Mouse (Mus musculus) CH12.LX (cell line): ENCODE data around the gene Fam178b. TPM values are rescaled to one million over a fixed set of nuclear protein-coding genes. Genes with fewer than 3 reads are reported as not detected.
A peak's percentile ranks its signal among the peaks of the same experiment; 100 is the strongest.

Experiments
- DNase-seq: peaks from one replicate; pipeline ENCODE4 v3.0.0-alpha.2; 2013; ENCODE audit errors: extremely low read depth
- H3K27ac ChIP-seq: 2 replicates; pipeline ENCODE4 v1.5.1; 2012; ENCODE audit warnings: low read depth, mild to moderate bottlenecking, control low read depth, moderate library complexity; ENCODE audit not compliant: insufficient read depth
- H3K27me3 ChIP-seq: replicated peaks from 2 replicates; pipeline ENCODE3; 2012; ENCODE audit warnings: inconsistent platforms
- H3K36me3 ChIP-seq, 2 experiments: replicated peaks in 1 of 2; 2 replicates each; pipeline versions ENCODE3 to v1.6.1; 2012; ENCODE audit warnings: inconsistent platforms in 1 of 2, low read length in 1 of 2, mild to moderate bottlenecking in 1 of 2, mixed read lengths in 1 of 2, moderate library complexity in 1 of 2; ENCODE audit not compliant: control insufficient read depth in 1 of 2, insufficient read depth in 1 of 2
- H3K4me1 ChIP-seq, 2 experiments: 2 replicates each; pipeline ENCODE4 v1.6.1; 2012; ENCODE audit warnings: inconsistent platforms in 1 of 2, moderate library complexity in 1 of 2; ENCODE audit not compliant: insufficient read depth in 2 of 2, control insufficient read depth in 1 of 2
- H3K4me2 ChIP-seq: 2 replicates; pipeline ENCODE4 v1.6.1; 2012; ENCODE audit warnings: low read depth, mild to moderate bottlenecking, control low read depth; ENCODE audit not compliant: poor library complexity, insufficient read depth, severe bottlenecking
- H3K4me3 ChIP-seq, 3 experiments: fragments of 150-350 bp in 1 of 3; sonication (generic) in 1 of 3; replicated peaks in 1 of 3; 2 replicates each; pipeline versions ENCODE3 to v1.5.1; 2011 to 2012; ENCODE audit warnings: low read depth in 2 of 3, low read length in 2 of 3, mild to moderate bottlenecking in 2 of 3, moderate library complexity in 2 of 3, control low read depth in 1 of 3, improper control_type of control experiment in 1 of 3, inconsistent platforms in 1 of 3, mixed read lengths in 1 of 3; ENCODE audit not compliant: poor library complexity in 1 of 3
- H3K79me2 ChIP-seq: replicated peaks from 2 replicates; pipeline ENCODE4 v1.6.1; 2012; ENCODE audit warnings: mild to moderate bottlenecking, moderate library complexity; ENCODE audit not compliant: control insufficient read depth, poor library complexity, insufficient read depth, severe bottlenecking; ENCODE audit errors: extremely low read depth
- H3K9ac ChIP-seq: 2 replicates; pipeline ENCODE4 v1.6.1; 2012; ENCODE audit warnings: low read depth, mild to moderate bottlenecking, control low read depth, moderate library complexity; ENCODE audit not compliant: insufficient read depth
- H3K9me3 ChIP-seq: replicated peaks from 2 replicates; pipeline ENCODE3; 2012; ENCODE audit warnings: low read length, inconsistent platforms, mixed read lengths
- BHLHE40 ChIP-seq: IDR thresholded peaks from 2 replicates; pipeline ENCODE4 v1.6.1; 2011; ENCODE audit warnings: mild to moderate bottlenecking, low read depth, low read length, improper control_type of control experiment
- CHD1 ChIP-seq: IDR thresholded peaks from 2 replicates; pipeline ENCODE4 v1.6.1; 2012; ENCODE audit warnings: low read depth, low read length, improper control_type of control experiment, inconsistent platforms
- CHD2 ChIP-seq: IDR thresholded peaks from 2 replicates; pipeline ENCODE4 v1.6.1; 2011; ENCODE audit warnings: low read length, improper control_type of control experiment
- CTCF ChIP-seq, 2 experiments: IDR thresholded peaks in 1 of 2; conservative IDR thresholded peaks in 1 of 2; 2 replicates each; pipeline ENCODE4 v1.5.1; 2011 to 2012; ENCODE audit warnings: low read depth in 2 of 2, low read length in 2 of 2, improper control_type of control experiment in 1 of 2, inconsistent platforms in 1 of 2, mild to moderate bottlenecking in 1 of 2, moderate library complexity in 1 of 2
- E2F4 ChIP-seq: IDR thresholded peaks from 2 replicates; pipeline ENCODE4 v1.6.1; 2011; ENCODE audit warnings: low read depth, low read length, improper control_type of control experiment; ENCODE audit not compliant: insufficient replicate concordance
- ELF1 ChIP-seq: IDR thresholded peaks from 2 replicates; pipeline ENCODE4 v1.6.1; 2014; ENCODE audit warnings: low read depth, mild to moderate bottlenecking, inconsistent platforms, low read length, improper control_type of control experiment
- EP300 ChIP-seq: IDR thresholded peaks from 2 replicates; pipeline ENCODE4 v1.6.1; 2011; ENCODE audit warnings: low read length, improper control_type of control experiment
- ETS1 ChIP-seq: conservative IDR thresholded peaks from 2 replicates; pipeline ENCODE4 v1.6.1; 2012; ENCODE audit warnings: low read depth, mild to moderate bottlenecking, inconsistent platforms, low read length, improper control_type of control experiment, moderate library complexity
- GABPA ChIP-seq: IDR thresholded peaks from 2 replicates; pipeline ENCODE4 v1.6.1; 2012; ENCODE audit warnings: low read depth, low read length, improper control_type of control experiment, inconsistent platforms; ENCODE audit not compliant: insufficient replicate concordance
- HCFC1 ChIP-seq: IDR thresholded peaks from 2 replicates; pipeline ENCODE4 v1.6.1; 2012; ENCODE audit warnings: low read depth, mild to moderate bottlenecking, inconsistent platforms, low read length, improper control_type of control experiment
- IRF4 ChIP-seq: IDR thresholded peaks from 2 replicates; pipeline ENCODE4 v1.6.1; 2014; ENCODE audit warnings: low read depth, mild to moderate bottlenecking, inconsistent platforms, low read length, improper control_type of control experiment
- JUN ChIP-seq: IDR thresholded peaks from 2 replicates; pipeline ENCODE4 v1.6.1; 2011; ENCODE audit warnings: low read depth, mild to moderate bottlenecking, low read length, improper control_type of control experiment, moderate library complexity; ENCODE audit not compliant: insufficient read depth
- JUND ChIP-seq: conservative IDR thresholded peaks from 2 replicates; pipeline ENCODE4 v1.6.1; 2011; ENCODE audit warnings: low read depth, low read length, improper control_type of control experiment
- KAT2A ChIP-seq: IDR thresholded peaks from 2 replicates; pipeline ENCODE4 v1.6.1; 2012; ENCODE audit warnings: low read length, improper control_type of control experiment, inconsistent platforms; ENCODE audit not compliant: insufficient replicate concordance
- MAFK ChIP-seq: IDR thresholded peaks from 2 replicates; pipeline ENCODE4 v1.6.1; 2011; ENCODE audit warnings: low read length, improper control_type of control experiment; ENCODE audit not compliant: insufficient replicate concordance
- MAX ChIP-seq: IDR thresholded peaks from 2 replicates; pipeline ENCODE4 v1.6.1; 2011; ENCODE audit warnings: low read length, improper control_type of control experiment
- MAZ ChIP-seq: IDR thresholded peaks from 2 replicates; pipeline ENCODE4 v1.6.1; 2012; ENCODE audit warnings: low read depth, mild to moderate bottlenecking, inconsistent platforms, low read length, improper control_type of control experiment, moderate library complexity
- MEF2A ChIP-seq: IDR thresholded peaks from 2 replicates; pipeline ENCODE4 v1.6.1; 2014; ENCODE audit warnings: low read depth, mild to moderate bottlenecking, inconsistent platforms, low read length, improper control_type of control experiment, borderline replicate concordance
- MXI1 ChIP-seq: IDR thresholded peaks from 2 replicates; pipeline ENCODE4 v1.6.1; 2011; ENCODE audit warnings: mild to moderate bottlenecking, low read depth, low read length, improper control_type of control experiment
- MYC ChIP-seq: IDR thresholded peaks from 2 replicates; pipeline ENCODE4 v1.6.1; 2011; ENCODE audit warnings: low read depth, mild to moderate bottlenecking, improper control_type of control experiment, low read length
- NELFE ChIP-seq: IDR thresholded peaks from 2 replicates; pipeline ENCODE4 v1.6.1; 2011; ENCODE audit warnings: low read depth, low read length, improper control_type of control experiment
- NRF1 ChIP-seq: IDR thresholded peaks from 2 replicates; pipeline ENCODE4 v1.6.1; 2014; ENCODE audit warnings: low read depth, mild to moderate bottlenecking, inconsistent platforms, low read length, improper control_type of control experiment, moderate library complexity
- PAX5 ChIP-seq: IDR thresholded peaks from 2 replicates; pipeline ENCODE4 v1.6.1; 2012; ENCODE audit warnings: low read length, inconsistent platforms, mixed read lengths
- POLR2A ChIP-seq: IDR thresholded peaks from 2 replicates; pipeline ENCODE4 v1.6.1; 2011; ENCODE audit warnings: low read depth, mild to moderate bottlenecking, improper control_type of control experiment, low read length
- POLR2AphosphoS2 ChIP-seq: IDR thresholded peaks from 2 replicates; pipeline ENCODE4 v1.6.1; 2011; ENCODE audit warnings: low read depth, low read length, improper control_type of control experiment
- RAD21 ChIP-seq: IDR thresholded peaks from 2 replicates; pipeline ENCODE4 v1.6.1; 2011; ENCODE audit warnings: low read depth, mild to moderate bottlenecking, low read length, improper control_type of control experiment, moderate library complexity
- RCOR1 ChIP-seq: conservative IDR thresholded peaks from 2 replicates; pipeline ENCODE4 v1.6.1; 2012; ENCODE audit warnings: low read depth, mild to moderate bottlenecking, inconsistent platforms, low read length, improper control_type of control experiment
- SIN3A ChIP-seq: IDR thresholded peaks from 2 replicates; pipeline ENCODE4 v1.6.1; 2012; ENCODE audit warnings: low read length, improper control_type of control experiment, inconsistent platforms
- SMC3 ChIP-seq: IDR thresholded peaks from 2 replicates; pipeline ENCODE4 v1.6.1; 2011; ENCODE audit warnings: low read depth, low read length, improper control_type of control experiment
- TBP ChIP-seq: conservative IDR thresholded peaks from 2 replicates; pipeline ENCODE4 v1.6.1; 2011; ENCODE audit warnings: low read depth, low read length, improper control_type of control experiment
- TCF12 ChIP-seq: IDR thresholded peaks from 2 replicates; pipeline ENCODE4 v1.6.1; 2014; ENCODE audit warnings: low read depth, mild to moderate bottlenecking, inconsistent platforms, low read length, improper control_type of control experiment
- UBTF ChIP-seq: IDR thresholded peaks from 2 replicates; pipeline ENCODE4 v1.6.1; 2012; ENCODE audit warnings: low read depth, mild to moderate bottlenecking, inconsistent platforms, low read length, improper control_type of control experiment, moderate library complexity
- USF1 ChIP-seq: IDR thresholded peaks from 2 replicates; pipeline ENCODE4 v1.6.1; 2014; ENCODE audit warnings: low read depth, mild to moderate bottlenecking, inconsistent platforms, low read length, improper control_type of control experiment
- USF2 ChIP-seq: conservative IDR thresholded peaks from 2 replicates; pipeline ENCODE4 v1.6.1; 2011; ENCODE audit warnings: low read depth, low read length, improper control_type of control experiment
- ZC3H11A ChIP-seq: IDR thresholded peaks from 2 replicates; pipeline ENCODE4 v1.6.1; 2012; ENCODE audit warnings: low read depth, mild to moderate bottlenecking, inconsistent platforms, low read length, improper control_type of control experiment
- ZKSCAN1 ChIP-seq: IDR thresholded peaks from 2 replicates; pipeline ENCODE4 v1.6.1; 2012; ENCODE audit warnings: low read depth, inconsistent platforms, low read length, improper control_type of control experiment, borderline replicate concordance
- ZMIZ1 ChIP-seq: IDR thresholded peaks from 2 replicates; pipeline ENCODE4 v1.6.1; 2012; ENCODE audit warnings: low read depth, mild to moderate bottlenecking, inconsistent platforms, low read length, improper control_type of control experiment
- ZNF384 ChIP-seq: IDR thresholded peaks from 2 replicates; pipeline ENCODE4 v1.6.1; 2012; ENCODE audit warnings: low read depth, low read length, improper control_type of control experiment, inconsistent platforms
- dilution Hi-C: fragments of 300-500 bp; cut with MboI; formaldehyde crosslinking; loops from 2 replicates; pipeline ENCODE4 v1.14.3; 2020; ENCODE audit warnings: low sequenced_read_pairs; ENCODE audit not compliant: extremely low pct_unique_long_range_greater_than_20kb, extremely low pct_ligation_motif_present
- in situ Hi-C: fragments of 300-500 bp; cut with MboI; formaldehyde crosslinking; loops from 3 replicates; pipeline ENCODE4 v1.14.3; 2019; ENCODE audit warnings: low sequenced_read_pairs, low pct_ligation_motif_present, low pct_unique_long_range_greater_than_20kb, mixed read lengths
- polyA plus RNA-seq: library from polyadenylated mRNA; unstranded; fragments of >175 nt; gene quantifications from 2 replicates; pipeline ENCODE4 v1.2.1, GENCODE M21; 2012; ENCODE audit warnings: low read depth; ENCODE audit not compliant: insufficient read length
- total RNA-seq, 2 experiments: library from RNA; depleted of rRNA; stranded (reverse); fragments of 300-350 nt in 1 of 2; fragments of >200 nt in 1 of 2; gene quantifications; 2 replicates each; pipeline ENCODE4 v1.2.3; 2012 to 2014

Fam178b gene
- total and polyA plus RNA-seq, 3 experiments: 0.50 TPM; not detected in 2

- TF ChIP-seq NRF1: no peak
- no peak for TF ChIP-seq BHLHE40
- TF ChIP-seq USF2: no peak
- TF ChIP-seq MAX: 0 out of 2 replicates have a peak, but pooled peaks have one; percentile 10
- 0 out of 2 replicates have a peak, but pooled peaks have one; percentile 41 for TF ChIP-seq TCF12
- TF ChIP-seq GABPA: no peak
- TF ChIP-seq POLR2A: no peak
- peak; percentile 47; the same call in 1 of the 2 replicates for TF ChIP-seq MYC
- TF ChIP-seq CHD2: no peak
- peak; percentile 85 for TF ChIP-seq RAD21
- no peak for TF ChIP-seq ETS1
- TF ChIP-seq MEF2A: peak; percentile 45; the same call in 1 of the 2 replicates
- no peak for TF ChIP-seq JUN
- TF ChIP-seq HCFC1: 0 out of 2 replicates have a peak, but pooled peaks have one; percentile 15
- TF ChIP-seq EP300: no peak
- TF ChIP-seq SIN3A: no peak
- TF ChIP-seq IRF4: peak; percentile 61; the same call in 1 of the 2 replicates
- peak; percentile 91 for TF ChIP-seq SMC3
- TF ChIP-seq NELFE: peak; percentile 76; the same call in 1 of the 2 replicates
- no peak for TF ChIP-seq POLR2AphosphoS2
- TF ChIP-seq ELF1: 0 out of 2 replicates have a peak, but pooled peaks have one; percentile 46
- TF ChIP-seq MXI1: no peak
- no peak for TF ChIP-seq ZMIZ1
- TF ChIP-seq ZKSCAN1: no peak
- TF ChIP-seq UBTF: no peak
- TF ChIP-seq JUND: no peak
- no peak for TF ChIP-seq TBP
- TF ChIP-seq ZC3H11A: peak; percentile 48
- no peak for TF ChIP-seq ZNF384
- no peak for TF ChIP-seq E2F4
- TF ChIP-seq RCOR1: no peak
- TF ChIP-seq USF1: no peak
- TF ChIP-seq KAT2A: no peak
- no peak for TF ChIP-seq MAFK
- no peak for TF ChIP-seq CHD1
- TF ChIP-seq CTCF (conservative IDR thresholded peaks at IDR 0.05 in 1 of 2, IDR thresholded peaks at IDR 0.05 in 1 of 2; ENCODE audit: low read depth in 2 of 2, low read length in 2 of 2): peak; percentile 34 to 100; a peak in 3 of 4 replicates
- no peak for TF ChIP-seq MAZ
- no peak for TF ChIP-seq PAX5
- Histone ChIP-seq H3K9me3 (no peaks in the 10 kb centered on the region), H3K4me1 (peaks cover 0 to 5% of the 10 kb centered on the region in 2 experiments; a peak in 1 of 4 replicates), H3K9ac (0 out of 2 replicates have a peak overlapping the region, but pooled peaks have one; percentile 28), H3K4me3 (no peak overlapping the region), H3K36me3 (no peaks in the 10 kb centered on the region), H3K79me2 (no peaks in the 10 kb centered on the region), H3K27me3 (no peaks in the 10 kb centered on the region), H3K27ac (no peak overlapping the region), H3K4me2 (no peak overlapping the region)
- DNase-seq: peak; percentile 81
- dilution Hi-C loops: no loop called here
- in situ Hi-C loops: no loop called here
These were observed 956 bp upstream of the Fam178b start for GRCm38 (mm10) chr1:36683810-36684467.
